Mouse (Mus musculus): ENCODE measurements around the gene Susd2. TPM values are rescaled to one million over a fixed set of nuclear protein-coding genes. Genes with fewer than 3 reads are reported as not detected.

Susd2 gene
- polyA plus RNA-seq, 1 experiment from 2014 or later = 2.5 TPM

DNA sequence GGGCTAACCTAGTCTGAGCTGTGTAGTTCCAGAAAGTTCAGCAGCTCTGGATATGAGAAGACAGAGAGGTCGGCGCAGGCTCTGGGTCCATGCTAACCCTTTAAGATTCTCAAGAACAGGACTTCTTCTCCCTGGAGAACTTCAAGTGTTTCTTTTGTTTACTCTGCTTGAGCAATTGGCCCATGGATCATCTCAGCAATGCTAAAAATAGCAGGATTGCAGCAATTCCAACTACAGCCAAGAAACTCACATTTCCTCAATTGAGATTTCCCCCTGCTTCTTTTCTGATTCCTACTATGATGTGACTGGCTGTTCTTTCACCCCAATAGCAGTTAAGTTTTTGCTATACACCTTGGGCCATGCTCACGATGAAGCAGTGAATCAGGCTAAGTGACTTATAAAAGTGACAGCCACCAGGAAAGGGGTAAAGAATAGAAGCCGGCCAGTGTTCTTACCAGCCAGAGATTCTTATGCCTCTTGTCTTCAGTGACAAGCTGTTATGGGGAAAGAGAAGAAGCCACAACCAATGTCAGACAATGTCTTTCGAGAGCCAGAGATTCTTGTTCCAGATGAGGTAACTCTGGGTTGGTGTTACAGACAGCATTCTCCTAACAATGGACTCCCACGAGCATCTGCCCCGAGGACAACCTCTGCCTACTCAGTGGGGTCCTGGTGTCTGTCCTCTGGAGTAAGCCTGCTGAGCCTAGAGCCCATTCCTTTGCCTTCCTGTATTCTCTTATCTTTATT is 33.2 kb upstream of the Susd2 start:
- no peak overlapping the region for H3K9ac ChIP-seq (replicated peaks; ENCODE audit: low read length)
- no peak overlapping the region for H3K4me2 ChIP-seq (ENCODE audit: low read length)
- no peak overlapping the region for H3K27ac ChIP-seq (replicated peaks; ENCODE audit: low read depth, low read length)
- 89% methylated on average over 7 of the region's 7 CpGs for whole genome bisulfite sequencing
- no peak for DNase-seq
- H3K27me3 ChIP-seq (ENCODE audit: control insufficient read depth, insufficient read depth, low read length) = no peaks in the 10 kb centered on the region
- H3K36me3 ChIP-seq (ENCODE audit: control insufficient read depth, insufficient read depth, low read length) = peaks cover 22% of the 10 kb centered on the region
- H3K9me3 ChIP-seq (ENCODE audit: control insufficient read depth, low read length) = no peaks in the 10 kb centered on the region
- H3K4me1 ChIP-seq (ENCODE audit: control insufficient read depth, insufficient read depth, low read length) = no peaks in the 10 kb centered on the region
- ATAC-seq (ENCODE audit: low FRiP score, low TSS enrichment) = no peak
- H3K4me3 ChIP-seq (replicated peaks; ENCODE audit: low read depth, low read length) = no peak overlapping the region

- ATAC-seq (ENCODE audit: low FRiP score, low TSS enrichment) = no peak
- peaks cover 22% of the 10 kb centered on the region for H3K36me3 ChIP-seq (ENCODE audit: control insufficient read depth, insufficient read depth, low read length)
Observed at GRCm38 (mm10) chr10:75676286-75676685, 32.5 kb upstream of the Susd2 start.

GRCm38 (mm10) chr10:75675594-75675993 is 31.8 kb upstream of the Susd2 start:
- H3K4me3 ChIP-seq (replicated peaks; ENCODE audit: low read depth, low read length) = no peak overlapping the region
- H3K27ac ChIP-seq (replicated peaks; ENCODE audit: low read depth, low read length) = no peak overlapping the region
- WGBS = 85% methylated on average over 8 of the region's 8 CpGs
- H3K36me3 ChIP-seq (ENCODE audit: control insufficient read depth, insufficient read depth, low read length) = peaks cover 22% of the 10 kb centered on the region
- H3K9me3 ChIP-seq (ENCODE audit: control insufficient read depth, low read length) = no peaks in the 10 kb centered on the region
- H3K9ac ChIP-seq (replicated peaks; ENCODE audit: low read length) = no peak overlapping the region
- H3K27me3 ChIP-seq (ENCODE audit: control insufficient read depth, insufficient read depth, low read length) = no peaks in the 10 kb centered on the region
- no peak for ATAC-seq (ENCODE audit: low FRiP score, low TSS enrichment)
- no peaks in the 10 kb centered on the region for H3K4me1 ChIP-seq (ENCODE audit: control insufficient read depth, insufficient read depth, low read length)
- no peak for DNase-seq
- no peak overlapping the region for H3K4me2 ChIP-seq (ENCODE audit: low read length)

More at GRCm38 (mm10) chr10:75676286-75676685, 32.5 kb upstream of the Susd2 start:
- DNase-seq = no peak
- no peak overlapping the region for H3K4me2 ChIP-seq (ENCODE audit: low read length)
- H3K27ac ChIP-seq (replicated peaks; ENCODE audit: low read depth, low read length) = no peak overlapping the region
- H3K27me3 ChIP-seq (ENCODE audit: control insufficient read depth, insufficient read depth, low read length) = no peaks in the 10 kb centered on the region
- H3K9me3 ChIP-seq (ENCODE audit: control insufficient read depth, low read length) = no peaks in the 10 kb centered on the region
- no peak overlapping the region for H3K4me3 ChIP-seq (replicated peaks; ENCODE audit: low read depth, low read length)
- H3K9ac ChIP-seq (replicated peaks; ENCODE audit: low read length) = no peak overlapping the region
- no peaks in the 10 kb centered on the region for H3K4me1 ChIP-seq (ENCODE audit: control insufficient read depth, insufficient read depth, low read length)
- WGBS = 89% methylated on average over 2 of the region's 2 CpGs

DNA sequence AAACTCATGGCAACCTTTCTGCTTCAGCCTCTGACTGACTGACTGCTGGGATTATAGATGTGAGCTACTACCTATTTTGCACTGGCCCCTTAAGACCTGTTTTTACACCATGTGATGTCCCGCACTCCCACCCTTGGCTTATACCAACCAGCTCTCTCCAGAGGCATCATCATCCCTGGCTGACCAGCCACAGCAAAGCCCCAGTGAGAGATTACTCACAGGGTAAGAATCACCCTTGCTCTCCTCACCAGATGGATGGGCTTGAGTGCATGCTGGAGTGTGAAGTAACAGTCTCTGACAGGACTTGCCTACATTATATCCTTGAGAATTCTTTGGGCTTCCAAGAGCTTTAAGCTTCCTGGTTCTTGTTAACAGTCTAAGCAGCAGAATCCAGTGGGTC is 26.1 kb upstream of the Susd2 start:
- no peak overlapping the region for H3K4me3 ChIP-seq (replicated peaks; ENCODE audit: low read depth, low read length)
- no peak for ATAC-seq (ENCODE audit: low FRiP score, low TSS enrichment)
- no peaks in the 10 kb centered on the region for H3K9me3 ChIP-seq (ENCODE audit: control insufficient read depth, low read length)
- peaks cover 13% of the 10 kb centered on the region; the same call in 1 of the 2 replicates for H3K27me3 ChIP-seq (ENCODE audit: control insufficient read depth, insufficient read depth, low read length)
- no peak overlapping the region for H3K4me2 ChIP-seq (ENCODE audit: low read length)
- peaks cover 23% of the 10 kb centered on the region for H3K4me1 ChIP-seq (ENCODE audit: control insufficient read depth, insufficient read depth, low read length)
- 100% methylated on average over 1 of the region's 1 CpGs for WGBS
- peaks cover 11% of the 10 kb centered on the region for H3K36me3 ChIP-seq (ENCODE audit: control insufficient read depth, insufficient read depth, low read length)
- no peak overlapping the region for H3K27ac ChIP-seq (replicated peaks; ENCODE audit: low read depth, low read length)
- no peak overlapping the region for H3K9ac ChIP-seq (replicated peaks; ENCODE audit: low read length)
- no peak for DNase-seq

- H3K9me3 ChIP-seq (ENCODE audit: control insufficient read depth, low read length) = no peaks in the 10 kb centered on the region
- peak overlapping the region; percentile 98 for H3K4me2 ChIP-seq (ENCODE audit: low read length)
- H3K27ac ChIP-seq (replicated peaks; ENCODE audit: low read depth, low read length) = no peak overlapping the region
- H3K9ac ChIP-seq (replicated peaks; ENCODE audit: low read length) = peak overlapping the region; percentile 56
- DNase-seq (peak; percentile 72), ATAC-seq (ENCODE audit: low FRiP score, low TSS enrichment) (peak; percentile 68; the same call in 1 of the 2 replicates)
- 1% methylated on average over 23 of the region's 23 CpGs for WGBS
- H3K4me3 ChIP-seq (replicated peaks; ENCODE audit: low read depth, low read length) = peak overlapping the region; percentile 46
- peaks cover 13% of the 10 kb centered on the region; the same call in 1 of the 2 replicates for H3K27me3 ChIP-seq (ENCODE audit: control insufficient read depth, insufficient read depth, low read length)
- H3K4me1 ChIP-seq (ENCODE audit: control insufficient read depth, insufficient read depth, low read length) = peaks cover 23% of the 10 kb centered on the region
- peaks cover 15% of the 10 kb centered on the region for H3K36me3 ChIP-seq (ENCODE audit: control insufficient read depth, insufficient read depth, low read length)
Observed at GRCm38 (mm10) chr10:75667911-75668270, 24.1 kb upstream of the Susd2 start.

GRCm38 (mm10) chr10:75667115-75667910 is 23.5 kb upstream of the Susd2 start:
- Histone ChIP-seq H3K4me2 (ENCODE audit: low read length) (peak overlapping the region; percentile 98), H3K4me1 (ENCODE audit: control insufficient read depth, insufficient read depth, low read length) (peaks cover 23% of the 10 kb centered on the region), H3K27ac (replicated peaks; ENCODE audit: low read depth, low read length) (peak overlapping the region; percentile 64; the same call in 1 of the 2 replicates), H3K9me3 (ENCODE audit: control insufficient read depth, low read length) (no peaks in the 10 kb centered on the region), H3K36me3 (ENCODE audit: control insufficient read depth, insufficient read depth, low read length) (peaks cover 16% of the 10 kb centered on the region), H3K9ac (replicated peaks; ENCODE audit: low read length) (peak overlapping the region; percentile 56), H3K27me3 (ENCODE audit: control insufficient read depth, insufficient read depth, low read length) (peaks cover 13% of the 10 kb centered on the region; the same call in 1 of the 2 replicates), H3K4me3 (replicated peaks; ENCODE audit: low read depth, low read length) (peak overlapping the region; percentile 46)
- DNase-seq = peak; percentile 72
- ATAC-seq (ENCODE audit: low FRiP score, low TSS enrichment) = peak; percentile 55
- WGBS = under 1% methylated on average over 63 of the region's 63 CpGs

- H3K4me1 ChIP-seq (ENCODE audit: control insufficient read depth, insufficient read depth, low read length) = peaks cover 23% of the 10 kb centered on the region
- peak overlapping the region; percentile 64; the same call in 1 of the 2 replicates for H3K27ac ChIP-seq (replicated peaks; ENCODE audit: low read depth, low read length)
- peak overlapping the region; percentile 98 for H3K4me2 ChIP-seq (ENCODE audit: low read length)
- DNase-seq (peak; percentile 19), ATAC-seq (ENCODE audit: low FRiP score, low TSS enrichment) (no peak)
- H3K9ac ChIP-seq (replicated peaks; ENCODE audit: low read length) = peak overlapping the region; percentile 56; the same call in 1 of the 2 replicates
- peaks cover 23% of the 10 kb centered on the region for H3K36me3 ChIP-seq (ENCODE audit: control insufficient read depth, insufficient read depth, low read length)
- H3K4me3 ChIP-seq (replicated peaks; ENCODE audit: low read depth, low read length) = peak overlapping the region; percentile 46
- no peaks in the 10 kb centered on the region for H3K9me3 ChIP-seq (ENCODE audit: control insufficient read depth, low read length)
- peaks cover 13% of the 10 kb centered on the region; the same call in 1 of the 2 replicates for H3K27me3 ChIP-seq (ENCODE audit: control insufficient read depth, insufficient read depth, low read length)
- WGBS = 36% methylated on average over 4 of the region's 4 CpGs
Observed at GRCm38 (mm10) chr10:75666451-75667030, 22.7 kb upstream of the Susd2 start.

DNA sequence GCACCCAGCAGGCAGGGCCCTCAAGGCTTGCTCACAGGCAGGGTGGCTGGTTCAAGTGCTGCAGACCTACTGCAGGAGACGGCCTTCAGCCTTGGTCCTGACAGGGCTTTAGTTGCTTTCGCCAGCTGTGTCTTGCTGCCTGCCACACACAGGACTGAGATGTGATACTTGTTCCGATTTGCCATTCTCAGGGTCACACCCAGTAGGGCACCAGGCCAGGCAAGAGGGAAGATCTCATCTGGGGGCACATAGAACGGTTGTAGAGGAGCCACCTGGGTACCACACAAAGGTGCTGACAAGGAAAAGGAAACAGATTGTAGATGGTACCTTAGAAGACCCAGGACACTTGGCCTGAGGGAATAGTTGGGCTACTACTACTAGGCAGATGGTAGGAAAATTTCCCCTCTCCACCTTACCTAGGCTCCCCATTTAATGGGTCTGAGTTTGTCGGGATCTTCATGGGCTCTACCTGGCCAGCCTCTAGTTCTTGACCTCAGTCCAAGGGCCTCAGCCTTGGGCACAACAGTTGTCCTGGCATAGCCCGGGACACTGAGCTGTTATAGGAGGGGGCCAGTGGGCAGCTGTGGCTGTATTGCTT is 21.0 kb upstream of the Susd2 start:
- peaks cover 23% of the 10 kb centered on the region for H3K36me3 ChIP-seq (ENCODE audit: control insufficient read depth, insufficient read depth, low read length)
- H3K9ac ChIP-seq (replicated peaks; ENCODE audit: low read length) = no peak overlapping the region
- H3K4me1 ChIP-seq (ENCODE audit: control insufficient read depth, insufficient read depth, low read length) = peaks cover 23% of the 10 kb centered on the region
- WGBS = 93% methylated on average over 6 of the region's 6 CpGs
- H3K4me3 ChIP-seq (replicated peaks; ENCODE audit: low read depth, low read length) = no peak overlapping the region
- no peak overlapping the region for H3K27ac ChIP-seq (replicated peaks; ENCODE audit: low read depth, low read length)
- H3K9me3 ChIP-seq (ENCODE audit: control insufficient read depth, low read length) = no peaks in the 10 kb centered on the region
- H3K27me3 ChIP-seq (ENCODE audit: control insufficient read depth, insufficient read depth, low read length) = peaks cover 13% of the 10 kb centered on the region; the same call in 1 of the 2 replicates
- H3K4me2 ChIP-seq (ENCODE audit: low read length) = no peak overlapping the region
- ATAC-seq (ENCODE audit: low FRiP score, low TSS enrichment) = no peak
- no peak for DNase-seq
